Mouse (Mus musculus) midbrain, embryonic 12.5 days (tissue): ENCODE measurements around the gene Cebpz. TPM values are rescaled to one million over a fixed set of nuclear protein-coding genes. Genes with fewer than 3 reads are reported as not detected.

ENCODE experiments used
- ATAC-seq: fragments of 200-750 bp; cut with Nextera tagmentation; 2 replicates; pipeline ENCODE4 v1.8.0; 2017; ENCODE audit warnings: low read depth, moderate TSS enrichment, moderate library complexity; ENCODE audit not compliant: low FRiP score
- H3K27ac ChIP-seq: fragments of 300-500 bp; sonication (generic); replicated peaks from 2 replicates; pipeline ENCODE4 v1.5.1; 2016; ENCODE audit warnings: mild to moderate bottlenecking
- H3K27me3 ChIP-seq: fragments of 300-500 bp; sonication (generic); 2 replicates; pipeline ENCODE4 v1.6.1; 2016; ENCODE audit warnings: mild to moderate bottlenecking
- H3K36me3 ChIP-seq: fragments of 300-500 bp; sonication (generic); 2 replicates; pipeline ENCODE4 v1.6.1; 2016
- H3K4me1 ChIP-seq: fragments of 300-500 bp; sonication (generic); 2 replicates; pipeline ENCODE4 v1.6.1; 2016
- H3K4me2 ChIP-seq: fragments of 300-500 bp; sonication (generic); replicated peaks from 2 replicates; pipeline ENCODE4 v1.6.1; 2016; ENCODE audit warnings: mild to moderate bottlenecking, moderate library complexity
- H3K4me3 ChIP-seq: fragments of 300-500 bp; sonication (generic); 2 replicates; pipeline ENCODE4 v1.5.1; 2016; ENCODE audit warnings: mild to moderate bottlenecking
- H3K9ac ChIP-seq: fragments of 300-500 bp; sonication (generic); replicated peaks from 2 replicates; pipeline ENCODE4 v1.6.1; 2016; ENCODE audit warnings: mild to moderate bottlenecking, moderate library complexity
- H3K9me3 ChIP-seq: fragments of 300-500 bp; sonication (generic); 2 replicates; pipeline ENCODE4 v1.6.1; 2016; ENCODE audit warnings: mild to moderate bottlenecking
- WGBS: fragments of 180-500 bp; shearing (Covaris S2); methylation state at CpG from one replicate; pipeline ENCODE4 v1.1.7; 2016; 5-methylcytosine and 5-hydroxymethylcytosine counted together
- polyA plus RNA-seq: library from polyadenylated mRNA; unstranded; fragments of >200 nt; fragmentation: Nextera tagmentation; extraction: Ambion mirVana; gene quantifications from 2 replicates; pipeline ENCODE4 v1.2.1, GENCODE M21; 2016

The Cebpz gene
- polyA plus RNA-seq, 1 experiment from 2014 or later = 62.1 TPM

DNA sequence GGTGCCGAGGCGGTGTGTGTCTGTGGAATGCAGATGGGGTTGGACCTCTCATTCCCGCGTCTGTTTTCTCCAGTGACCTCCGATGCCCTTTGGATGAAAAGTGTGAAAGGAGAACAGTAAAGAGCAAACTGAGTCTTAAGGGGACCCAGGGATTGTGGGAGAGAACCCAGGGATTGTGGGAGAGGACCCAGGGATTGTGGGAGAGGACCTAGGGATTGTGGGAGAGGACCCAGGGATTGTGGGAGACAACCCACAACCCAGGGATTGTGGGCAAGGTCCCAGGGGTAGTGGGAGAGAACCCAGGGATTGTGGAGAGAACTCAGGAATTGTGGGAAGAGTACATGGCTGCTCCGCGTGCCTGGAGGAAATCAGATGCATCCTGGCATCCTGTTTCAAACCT is 41.9 kb downstream of the Cebpz start:
- Histone ChIP-seq H3K27ac (no peak overlapping the region), H3K27me3 (no peaks in the 10 kb centered on the region), H3K4me2 (no peak overlapping the region), H3K36me3 (no peaks in the 10 kb centered on the region), H3K9ac (no peak overlapping the region), H3K4me1 (no peaks in the 10 kb centered on the region), H3K9me3 (no peaks in the 10 kb centered on the region), H3K4me3 (no peak overlapping the region)
- no peak for ATAC-seq
- 82% methylated on average over 7 of the region's 7 CpGs for WGBS

DNA sequence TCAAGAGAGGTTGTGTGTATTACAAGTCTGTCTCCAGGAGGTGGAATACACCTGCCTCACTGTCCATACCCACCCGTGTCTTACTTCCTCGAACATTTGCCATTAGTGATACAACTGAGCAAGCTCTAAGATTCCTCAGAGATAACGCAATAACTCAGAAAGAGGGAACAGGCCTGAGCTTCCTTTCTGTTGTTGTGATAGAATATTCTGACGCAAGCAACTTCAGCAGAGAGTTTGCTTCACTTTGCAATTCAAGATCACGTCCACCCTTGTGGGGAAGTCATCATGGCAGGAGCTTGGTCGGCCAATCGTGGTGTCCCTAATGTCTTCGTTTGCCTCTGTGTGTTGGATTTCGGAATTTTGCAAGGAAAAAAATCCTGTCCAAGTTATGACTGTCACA is 45.8 kb downstream of the Cebpz start:
- H3K36me3 ChIP-seq = no peaks in the 10 kb centered on the region
- no peaks in the 10 kb centered on the region for H3K27me3 ChIP-seq
- ATAC-seq = no peak
- WGBS = 88% methylated on average over 9 of the region's 9 CpGs
- H3K27ac ChIP-seq = no peak overlapping the region
- H3K9me3 ChIP-seq = no peaks in the 10 kb centered on the region
- H3K4me2 ChIP-seq = no peak overlapping the region
- H3K4me1 ChIP-seq = no peaks in the 10 kb centered on the region
- no peak overlapping the region for H3K9ac ChIP-seq
- H3K4me3 ChIP-seq = no peak overlapping the region

DNA sequence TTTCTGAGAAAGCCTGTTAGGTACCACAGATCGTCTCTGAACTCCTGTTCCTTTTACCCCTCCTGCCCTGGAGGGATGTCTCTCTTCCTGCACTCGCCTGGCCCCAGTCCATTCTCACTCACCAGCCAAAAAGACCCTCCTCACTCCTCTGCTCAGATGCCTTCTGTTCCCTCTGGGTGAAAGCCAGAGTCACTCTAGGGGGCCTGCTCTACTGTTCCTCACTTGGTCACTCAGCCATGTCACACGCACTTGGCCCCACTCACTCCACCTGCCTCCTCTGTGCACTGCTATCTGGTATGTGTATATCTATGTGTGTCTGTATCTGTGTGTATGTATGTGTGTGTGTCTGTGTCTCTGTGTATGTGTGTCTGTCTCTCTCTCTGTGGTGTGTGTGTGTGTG is 47.7 kb downstream of the Cebpz start:
- no peaks in the 10 kb centered on the region for H3K36me3 ChIP-seq
- H3K9me3 ChIP-seq = peaks cover 4% of the 10 kb centered on the region; the same call in 1 of the 2 replicates
- H3K4me3 ChIP-seq = no peak overlapping the region
- no peak overlapping the region for H3K9ac ChIP-seq
- 51% methylated on average over 3 of the region's 3 CpGs for WGBS
- H3K27ac ChIP-seq = no peak overlapping the region
- no peak for ATAC-seq
- no peaks in the 10 kb centered on the region for H3K27me3 ChIP-seq
- no peak overlapping the region for H3K4me2 ChIP-seq
- no peaks in the 10 kb centered on the region for H3K4me1 ChIP-seq

DNA sequence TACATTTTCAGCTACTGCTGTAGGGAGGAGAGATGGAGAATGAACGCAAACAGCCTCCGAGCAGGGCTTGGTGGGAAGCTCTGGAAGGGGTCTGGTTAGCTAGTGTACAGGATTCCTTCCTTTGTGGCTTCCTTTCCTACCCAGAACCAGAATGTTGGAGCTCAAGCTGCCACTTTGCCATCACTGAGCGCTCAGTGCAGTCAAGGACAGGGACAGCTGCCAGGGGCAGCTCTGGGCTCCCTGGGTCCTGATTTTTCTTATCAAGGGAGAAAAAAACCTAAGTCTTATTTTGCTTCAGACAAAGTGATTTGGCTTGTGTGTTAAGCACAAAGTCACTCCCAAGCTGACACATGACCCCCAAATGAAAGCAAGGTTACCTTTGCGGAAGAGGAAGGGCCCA is 48.3 kb downstream of the Cebpz start:
- Histone ChIP-seq H3K4me1 (no peaks in the 10 kb centered on the region), H3K9me3 (peaks cover 4% of the 10 kb centered on the region; the same call in 1 of the 2 replicates), H3K36me3 (no peaks in the 10 kb centered on the region), H3K27me3 (no peaks in the 10 kb centered on the region), H3K4me3 (no peak overlapping the region), H3K27ac (no peak overlapping the region), H3K9ac (no peak overlapping the region), H3K4me2 (no peak overlapping the region)
- WGBS = 85% methylated on average over 4 of the region's 4 CpGs
- ATAC-seq = no peak

DNA sequence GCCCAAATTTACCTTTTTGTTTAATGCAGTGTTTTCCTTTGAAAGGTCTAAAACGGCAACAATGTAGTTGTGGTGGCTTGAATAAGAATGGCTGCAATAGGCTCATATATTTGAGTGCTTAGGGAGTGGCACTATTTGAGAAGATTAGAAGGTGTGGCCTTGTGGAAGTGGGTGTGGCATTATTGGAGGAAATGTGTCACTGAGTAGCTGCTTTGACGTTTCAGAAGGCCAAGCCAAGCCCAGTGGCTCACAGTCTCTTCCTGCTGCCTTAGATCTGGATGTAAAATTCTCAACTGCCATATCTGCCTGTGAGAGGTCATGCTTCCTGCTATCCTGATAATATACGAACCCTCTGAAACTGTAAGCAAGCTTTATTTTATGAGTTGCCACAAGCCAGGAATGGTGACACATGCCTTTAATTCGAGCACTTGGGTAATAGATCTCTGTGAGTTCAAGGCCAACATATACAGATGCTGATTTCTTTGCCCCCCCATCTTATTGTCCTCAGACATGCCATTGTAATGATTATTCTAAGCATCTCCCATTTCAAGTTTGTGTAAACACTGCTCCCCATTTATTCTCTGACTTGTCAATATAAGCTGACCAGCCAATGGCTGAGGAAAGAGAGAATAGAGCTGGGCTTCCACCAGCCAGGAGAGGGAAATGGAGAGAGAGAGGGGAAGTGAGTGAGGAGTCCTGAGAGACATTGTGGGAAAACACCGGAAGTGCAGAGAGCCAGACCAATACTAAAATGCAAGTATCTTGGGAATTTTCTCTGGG is 51.4 kb downstream of the Cebpz start:
- H3K4me1 ChIP-seq = peaks cover 16% of the 10 kb centered on the region
- H3K27ac ChIP-seq = no peak overlapping the region
- H3K27me3 ChIP-seq = no peaks in the 10 kb centered on the region
- 81% methylated on average over 5 of the region's 5 CpGs for WGBS
- H3K4me3 ChIP-seq = no peak overlapping the region
- H3K36me3 ChIP-seq = no peaks in the 10 kb centered on the region
- no peak overlapping the region for H3K4me2 ChIP-seq
- ATAC-seq = no peak
- peaks cover 4% of the 10 kb centered on the region; the same call in 1 of the 2 replicates for H3K9me3 ChIP-seq
- H3K9ac ChIP-seq = no peak overlapping the region

DNA sequence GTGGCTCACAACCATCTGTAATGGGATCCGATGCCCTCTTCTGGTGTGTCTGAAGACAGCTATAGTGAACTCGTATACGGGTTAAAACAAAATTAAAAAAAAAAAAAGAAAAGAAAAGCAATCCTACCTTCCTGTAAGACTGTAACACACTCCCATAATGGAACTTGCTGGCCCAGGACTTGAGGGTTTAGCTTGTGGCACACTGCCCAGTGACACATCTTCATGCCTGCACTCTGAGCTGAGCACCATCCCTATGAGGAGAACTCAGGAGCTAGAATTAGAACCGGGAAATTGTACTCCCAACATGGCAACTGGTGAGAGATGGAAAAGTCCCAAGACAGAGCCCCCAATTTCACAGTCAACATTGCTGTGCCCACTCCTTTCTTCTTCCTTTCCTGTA is 53.6 kb downstream of the Cebpz start:
- no peaks in the 10 kb centered on the region for H3K27me3 ChIP-seq
- peaks cover 16% of the 10 kb centered on the region for H3K4me1 ChIP-seq
- H3K4me3 ChIP-seq = no peak overlapping the region
- H3K9ac ChIP-seq = no peak overlapping the region
- no peak for ATAC-seq
- H3K4me2 ChIP-seq = no peak overlapping the region
- 87% methylated on average over 4 of the region's 4 CpGs for WGBS
- no peak overlapping the region for H3K27ac ChIP-seq
- H3K9me3 ChIP-seq = peaks cover 4% of the 10 kb centered on the region; the same call in 1 of the 2 replicates
- H3K36me3 ChIP-seq = no peaks in the 10 kb centered on the region

DNA sequence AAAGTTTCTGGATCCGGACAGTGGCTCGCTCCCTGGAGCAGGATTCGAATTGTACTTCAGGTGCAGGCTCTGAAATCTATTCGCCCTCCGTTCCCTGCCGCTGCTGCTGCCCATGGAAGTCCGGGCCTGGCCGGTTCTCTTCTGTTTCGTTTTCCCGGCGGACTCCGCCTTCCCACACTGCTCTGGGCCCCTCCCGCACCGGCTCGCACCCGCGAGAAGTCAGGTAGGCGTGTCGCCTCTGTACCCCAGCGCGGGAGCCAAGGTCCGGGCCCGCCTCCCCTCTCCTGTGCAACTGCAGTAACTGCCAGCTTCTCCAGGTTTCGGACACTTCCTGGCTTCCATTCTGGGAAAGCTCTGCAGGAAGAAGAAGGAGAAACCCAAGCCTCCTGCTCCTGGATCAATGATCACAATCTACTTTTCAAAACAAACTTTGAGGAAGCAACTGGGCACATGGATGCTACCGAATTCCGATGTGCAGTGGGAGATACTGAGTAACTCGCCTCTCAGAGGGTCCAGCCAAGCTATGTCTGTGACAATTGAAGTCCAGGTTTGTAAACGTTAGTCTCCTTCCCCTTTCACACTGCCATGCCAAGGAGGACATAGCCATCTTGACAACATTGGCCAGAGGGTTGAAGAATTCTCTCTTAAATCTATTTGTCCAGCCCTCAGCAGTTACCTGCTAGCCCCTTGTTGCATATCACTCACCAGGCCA is 54.3 kb downstream of the Cebpz start, which contains the start of gene Eif2ak2:
Gene Eif2ak2 (minus strand): TSS at position 173 of the 712 bp plus-strand sequence.
- peak; percentile 92 for ATAC-seq
- Histone ChIP-seq H3K4me3 (peak within 1 kb of the TSS; percentile 49), H3K27ac (0 out of 2 replicates have a peak within 1 kb of the TSS, but pooled peaks have one; percentile 15)

DNA sequence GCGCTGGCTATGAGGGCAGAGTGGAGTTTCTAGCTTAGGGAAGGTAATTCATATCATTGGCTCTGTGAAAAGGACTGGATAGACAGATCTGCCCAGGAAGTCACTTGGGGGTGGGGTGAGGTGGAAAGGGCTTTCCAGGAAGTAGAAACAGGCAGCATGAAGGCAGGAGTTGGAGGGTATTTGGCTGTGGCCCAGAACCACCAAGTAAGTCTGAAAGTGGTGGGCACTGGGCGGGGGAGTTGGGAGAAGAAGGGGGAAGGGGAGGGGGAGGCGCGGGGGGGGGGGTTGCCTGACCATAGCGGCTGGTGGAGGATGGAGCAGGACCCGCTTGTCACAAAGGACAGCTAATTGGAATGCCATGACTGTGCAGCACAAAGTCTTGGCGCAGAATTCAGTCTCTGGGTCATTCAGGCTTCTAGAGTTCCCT is 55.0 kb downstream of the Cebpz start:
- peak; percentile 77 for ATAC-seq
- H3K4me2 ChIP-seq = peak overlapping the region; percentile 75
- WGBS = 23% methylated on average over 3 of the region's 7 CpGs
- H3K27me3 ChIP-seq = no peaks in the 10 kb centered on the region
- peak overlapping the region; percentile 49 for H3K4me3 ChIP-seq
- H3K4me1 ChIP-seq = peaks cover 16% of the 10 kb centered on the region
- H3K9me3 ChIP-seq = peaks cover 4% of the 10 kb centered on the region; the same call in 1 of the 2 replicates
- H3K36me3 ChIP-seq = no peaks in the 10 kb centered on the region
- 0 out of 2 replicates have a peak overlapping the region, but pooled peaks have one; percentile 15 for H3K27ac ChIP-seq
- H3K9ac ChIP-seq = peak overlapping the region; percentile 60

More for the DNA sequence above, 54.3 kb downstream of the Cebpz start, which contains the start of gene Eif2ak2:
- peaks cover 16% of the 10 kb centered on the region for H3K4me1 ChIP-seq
- peak within 1 kb of the TSS; percentile 75 for H3K4me2 ChIP-seq
- no peaks in the 10 kb centered on the region for H3K27me3 ChIP-seq
- 3% methylated on average over 28 of the region's 28 CpGs for WGBS
- H3K36me3 ChIP-seq = no peaks in the 10 kb centered on the region
- H3K9ac ChIP-seq = peak within 1 kb of the TSS; percentile 60
- peaks cover 4% of the 10 kb centered on the region; the same call in 1 of the 2 replicates for H3K9me3 ChIP-seq

DNA sequence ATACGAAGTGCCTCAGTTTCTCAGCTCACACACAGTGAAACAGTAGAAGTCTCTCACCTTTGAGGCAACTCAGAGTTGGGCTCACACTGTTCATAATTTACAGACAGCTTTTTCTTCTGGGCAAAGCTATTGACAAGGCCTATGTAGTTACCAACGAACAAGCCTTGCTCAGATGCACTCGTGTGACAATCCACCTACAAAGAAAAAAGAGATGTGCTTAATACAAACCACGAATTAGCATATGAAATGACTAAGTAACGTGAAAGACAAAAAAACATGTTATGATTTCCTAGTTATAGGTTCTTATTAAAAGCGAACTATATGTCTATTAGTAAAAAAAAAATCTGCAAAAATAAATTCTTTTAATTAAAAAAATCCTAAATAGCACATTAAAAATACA is 63.0 kb downstream of the Cebpz start:
- Histone ChIP-seq H3K27me3 (no peaks in the 10 kb centered on the region), H3K36me3 (no peaks in the 10 kb centered on the region), H3K4me1 (no peaks in the 10 kb centered on the region), H3K27ac (no peak overlapping the region), H3K9ac (no peak overlapping the region), H3K4me2 (no peak overlapping the region), H3K4me3 (no peak overlapping the region), H3K9me3 (no peaks in the 10 kb centered on the region)
- 89% methylated on average over 6 of the region's 6 CpGs for WGBS
- ATAC-seq = no peak

Other genes with a start within 250 kb of the Cebpz start
- 7.8 and 10.3 TPM in 2 replicates for gene Strn, start 199.9 kb downstream of the Cebpz start, polyA plus RNA-seq
- gene Heatr5b, start 101.7 kb downstream of the Cebpz start, polyA plus RNA-seq = 22.0 and 23.3 TPM in 2 replicates
- 44.6 and 48.2 TPM in 2 replicates for gene Gpatch11, start 101.5 kb downstream of the Cebpz start, polyA plus RNA-seq
- 5.0 and 7.0 TPM in 2 replicates for gene Eif2ak2, start 54.5 kb downstream of the Cebpz start, polyA plus RNA-seq
- 0.08 TPM in 1 of 2 replicates, not detected in the other for gene Sult6b1, start 30.1 kb downstream of the Cebpz start, polyA plus RNA-seq
- 112 and 113 TPM in 2 replicates for gene Cebpzos, start 20.6 kb downstream of the Cebpz start, polyA plus RNA-seq
- gene Ndufaf7, start 70 bp upstream of the Cebpz start, polyA plus RNA-seq = 52.2 and 54.8 TPM in 2 replicates
- gene Prkd3, start 83.8 kb upstream of the Cebpz start, polyA plus RNA-seq = 43.0 and 43.1 TPM in 2 replicates
- 7.9 and 9.8 TPM in 2 replicates for gene Qpct, start 114.8 kb upstream of the Cebpz start, polyA plus RNA-seq